Mouse (Mus musculus): Measurements from ENCODE around the gene Spg21. TPM values are rescaled to one million over a fixed set of nuclear protein-coding genes. Genes with fewer than 3 reads are reported as not detected.

Spg21 gene
- total and polyA plus RNA-seq, 3 experiments: 40.4 to 136 (median 43.4) TPM

- no peak for DNase-seq (ENCODE audit: extremely low read depth)
- Histone ChIP-seq H3K36me3 (replicated peaks in 1 of 2; ENCODE audit: control insufficient read depth in 1 of 2, insufficient read depth in 1 of 2, low read length in 1 of 2) (no peaks in the 10 kb centered on the region), H3K4me2 (ENCODE audit: insufficient read depth, low read depth, poor library complexity, severe bottlenecking) (no peak overlapping the region), H3K79me2 (replicated peaks; ENCODE audit: control insufficient read depth, extremely low read depth, insufficient read depth, poor library complexity, severe bottlenecking) (no peaks in the 10 kb centered on the region), H3K9ac (ENCODE audit: insufficient read depth, low read depth) (no peak overlapping the region), H3K27ac (ENCODE audit: insufficient read depth, low read depth) (no peak overlapping the region), H3K9me3 (replicated peaks; ENCODE audit: low read length) (peaks cover 6% of the 10 kb centered on the region), H3K27me3 (replicated peaks) (no peaks in the 10 kb centered on the region), H3K4me3 (replicated peaks in 1 of 3; ENCODE audit: low read depth in 2 of 3, low read length in 2 of 3, poor library complexity in 1 of 3) (no peak overlapping the region), H3K4me1 (ENCODE audit: control insufficient read depth in 1 of 2, insufficient read depth in 2 of 2) (peaks cover 0 to 35% of the 10 kb centered on the region in 2 experiments; a peak in 2 of 4 replicates)
- dilution Hi-C loops (cut with MboI; ENCODE audit: extremely low pct_ligation_motif_present, extremely low pct_unique_long_range_greater_than_20kb, low sequenced_read_pairs): no loop called here
- in situ Hi-C loops (cut with MboI; ENCODE audit: low pct_ligation_motif_present, low pct_unique_long_range_greater_than_20kb, low sequenced_read_pairs): loop anchor here (10.0 kb wide), 1 partner anchor 125 kb away; no protein-coding TSS in a partner anchor
- TF ChIP-seq ZNF384 (IDR thresholded peaks at IDR 0.05; ENCODE audit: low read depth, low read length) (no peak), SIN3A (IDR thresholded peaks at IDR 0.05; ENCODE audit: low read length) (no peak), PAX5 (IDR thresholded peaks at IDR 0.05; ENCODE audit: low read length) (no peak), USF1 (IDR thresholded peaks at IDR 0.05; ENCODE audit: low read depth, low read length) (no peak), GABPA (IDR thresholded peaks at IDR 0.05; ENCODE audit: insufficient replicate concordance, low read depth, low read length) (no peak), ETS1 (conservative IDR thresholded peaks at IDR 0.05; ENCODE audit: low read depth, low read length) (no peak; the same call in 1 of the 2 replicates), JUN (IDR thresholded peaks at IDR 0.05; ENCODE audit: insufficient read depth, low read depth, low read length) (no peak), BHLHE40 (IDR thresholded peaks at IDR 0.05; ENCODE audit: low read depth, low read length) (peak; percentile 69), KAT2A (IDR thresholded peaks at IDR 0.05; ENCODE audit: insufficient replicate concordance, low read length) (no peak), EP300 (IDR thresholded peaks at IDR 0.05; ENCODE audit: low read length) (no peak), UBTF (IDR thresholded peaks at IDR 0.05; ENCODE audit: low read depth, low read length) (no peak), POLR2A (IDR thresholded peaks at IDR 0.05; ENCODE audit: low read depth, low read length) (no peak), MYC (IDR thresholded peaks at IDR 0.05; ENCODE audit: low read depth, low read length) (no peak), RCOR1 (conservative IDR thresholded peaks at IDR 0.05; ENCODE audit: low read depth, low read length) (no peak), CHD1 (IDR thresholded peaks at IDR 0.05; ENCODE audit: low read depth, low read length) (no peak), MAX (IDR thresholded peaks at IDR 0.05; ENCODE audit: low read length) (peak; percentile 50; the same call in 1 of the 2 replicates)
Measured at GRCm38 (mm10) chr9:65529659-65530058, 68.9 kb downstream of the Spg21 start.

- Histone ChIP-seq H3K9me3 (replicated peaks; ENCODE audit: low read length) (peaks cover 6% of the 10 kb centered on the region), H3K9ac (ENCODE audit: insufficient read depth, low read depth) (no peak overlapping the region), H3K4me2 (ENCODE audit: insufficient read depth, low read depth, poor library complexity, severe bottlenecking) (no peak overlapping the region), H3K27ac (ENCODE audit: insufficient read depth, low read depth) (no peak overlapping the region), H3K4me3 (replicated peaks in 1 of 3; ENCODE audit: low read depth in 2 of 3, low read length in 2 of 3, poor library complexity in 1 of 3) (no peak overlapping the region), H3K27me3 (replicated peaks) (no peaks in the 10 kb centered on the region), H3K79me2 (replicated peaks; ENCODE audit: control insufficient read depth, extremely low read depth, insufficient read depth, poor library complexity, severe bottlenecking) (no peaks in the 10 kb centered on the region), H3K4me1 (ENCODE audit: control insufficient read depth in 1 of 2, insufficient read depth in 2 of 2) (peaks cover 7 to 49% of the 10 kb centered on the region in 2 experiments), H3K36me3 (replicated peaks in 1 of 2; ENCODE audit: control insufficient read depth in 1 of 2, insufficient read depth in 1 of 2, low read length in 1 of 2) (no peaks in the 10 kb centered on the region)
- DNase-seq (ENCODE audit: extremely low read depth): no peak
- TF ChIP-seq SIN3A (IDR thresholded peaks at IDR 0.05; ENCODE audit: low read length): no peak
- TF ChIP-seq NRF1 (IDR thresholded peaks at IDR 0.05; ENCODE audit: low read depth, low read length): no peak
- TF ChIP-seq HCFC1 (IDR thresholded peaks at IDR 0.05; ENCODE audit: low read depth, low read length): no peak
- in situ Hi-C loops (cut with MboI; ENCODE audit: low pct_ligation_motif_present, low pct_unique_long_range_greater_than_20kb, low sequenced_read_pairs): no loop called here
- dilution Hi-C loops (cut with MboI; ENCODE audit: extremely low pct_ligation_motif_present, extremely low pct_unique_long_range_greater_than_20kb, low sequenced_read_pairs): no loop called here
Measured at GRCm38 (mm10) chr9:65531283-65531682, 70.5 kb downstream of the Spg21 start.
